ENCODE assay signal across 21 mouse cellular contexts in genomic region chr5:101830180-101830579, GRCm38 (mm10).
"Had no signal": no experiment of that assay in that cellular context is flagged by ENCODE, and none has a peak within 500 bp of the region (broad histone marks: within the 10 kb centered on the region; RNA-seq: fewer than 3 reads in every experiment).

No protein-coding gene starts in this region.

- H3K4me2 ChIP-seq: liver, embryonic 13.5 days; liver, embryonic 15.5 days; lung, embryonic 15.5 days; midbrain, embryonic 11.5 days; midbrain, embryonic 13.5 days; midbrain, embryonic 15.5 days; neural tube, embryonic 13.5 days; neural tube, embryonic 15.5 days had no signal

- H3K27me3 ChIP-seq: liver, embryonic 13.5 days; lung, embryonic 15.5 days; midbrain, embryonic 13.5 days; midbrain, embryonic 15.5 days; neural tube, embryonic 13.5 days; neural tube, embryonic 15.5 days had no signal

- H3K9me3 ChIP-seq: liver, embryonic 13.5 days; liver, embryonic 15.5 days; lung, embryonic 15.5 days; megakaryocyte, embryonic 14.5 days; midbrain, embryonic 13.5 days; midbrain, embryonic 15.5 days; neural tube, embryonic 13.5 days; neural tube, embryonic 15.5 days had no signal

- H3K4me3 ChIP-seq: liver, embryonic 13.5 days; liver, embryonic 15.5 days; lung, embryonic 15.5 days; megakaryocyte, embryonic 14.5 days; midbrain, embryonic 13.5 days; midbrain, embryonic 15.5 days; myocyte; neural tube, embryonic 13.5 days; neural tube, embryonic 15.5 days had no signal

- ATAC-seq: liver, postnatal 0 days; midbrain, embryonic 13.5 days; midbrain, embryonic 15.5 days had no signal

- DNase-seq: liver, embryonic 13.5 days; lung, adult 2 months; lung, postnatal 10 days; lung, postnatal 36 days; retina, postnatal 1 day; right cerebral cortex, adult 18-20 months; spleen, adult 18-20 months; thymus, adult 2 months; thymus, postnatal 25 days; thymus, postnatal 4 days had no signal

- H3K27ac ChIP-seq: liver, embryonic 13.5 days; liver, embryonic 15.5 days; lung, embryonic 15.5 days; macrophage; midbrain, embryonic 13.5 days; midbrain, embryonic 15.5 days; neural tube, embryonic 13.5 days; neural tube, embryonic 15.5 days had no signal

- H3K9ac ChIP-seq: liver, embryonic 13.5 days; liver, embryonic 15.5 days; liver, postnatal 0 days; lung, embryonic 15.5 days; midbrain, embryonic 13.5 days; midbrain, embryonic 15.5 days; neural tube, embryonic 13.5 days; neural tube, embryonic 15.5 days had no signal
